Mouse (Mus musculus): ENCODE results near the gene Nhs.

DNA sequence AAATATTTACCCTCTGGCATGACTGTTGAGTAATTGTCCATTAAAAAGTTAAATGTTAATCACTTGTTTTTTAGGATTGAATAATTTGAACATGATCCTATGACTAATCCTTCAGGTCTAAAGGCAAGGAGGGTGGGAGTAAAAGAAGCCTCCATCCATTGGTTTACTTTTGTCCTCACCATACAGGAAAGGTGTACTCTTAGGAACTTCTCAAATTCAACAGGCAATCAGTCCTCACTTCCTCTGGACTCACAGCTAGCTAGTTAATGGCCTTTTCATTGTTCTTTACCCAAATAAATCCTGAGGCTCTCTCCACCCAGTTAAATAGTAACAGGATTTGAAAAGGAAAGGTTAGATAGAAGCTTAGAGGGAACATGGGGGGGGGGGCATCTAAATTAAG, 196.2 kb downstream of the Nhs start:
- TF ChIP-seq CTCF (IDR thresholded peaks at IDR 0.05; ENCODE audit: low read depth, low read length) (no peak), POLR2AphosphoS5 (IDR thresholded peaks at IDR 0.05; ENCODE audit: insufficient replicate concordance, low read depth, low read length) (no peak), GATA2 (IDR thresholded peaks at IDR 0.05; ENCODE audit: borderline replicate concordance, low read depth, low read length) (no peak), GATA1 (IDR thresholded peaks at IDR 0.05; ENCODE audit: borderline replicate concordance, low read length) (no peak)

All from G1E (cell line).